Mouse (Mus musculus): ENCODE results near the gene Fbxw11. TPM values are rescaled to one million over a fixed set of nuclear protein-coding genes. Genes with fewer than 3 reads are reported as not detected.

The Fbxw11 gene
- polyA plus RNA-seq, 1 experiment from 2014 or later = 65.1 TPM

DNA sequence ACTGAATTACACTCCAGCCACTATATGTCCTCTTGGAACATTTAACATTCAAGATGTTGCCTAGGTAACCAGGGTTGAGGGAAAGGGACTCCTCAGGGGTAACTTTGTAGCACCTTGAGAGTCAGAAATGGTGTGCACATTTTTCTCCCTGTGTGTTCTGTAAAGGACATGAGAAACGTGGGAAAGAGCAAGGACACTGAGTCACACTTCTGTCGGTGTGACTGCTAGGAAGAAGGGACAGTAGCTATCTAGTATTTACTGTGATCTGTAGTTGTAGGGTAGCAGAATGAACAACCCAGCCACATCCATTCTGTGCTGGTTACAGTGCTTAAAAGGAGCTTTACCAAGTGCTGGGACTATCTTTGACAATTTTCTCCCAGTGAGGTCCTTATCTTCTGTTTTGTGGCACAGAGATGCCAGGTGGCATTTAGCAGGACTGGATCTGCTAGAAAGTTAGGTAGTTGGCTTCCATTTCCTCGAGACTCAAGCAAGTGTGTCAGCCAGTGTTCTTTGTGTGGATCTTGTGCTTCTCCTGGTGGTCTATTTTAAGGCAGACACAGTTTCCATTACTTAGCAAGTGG is 57.5 kb downstream of the Fbxw11 start:
- Histone ChIP-seq H3K27me3 (ENCODE audit: control insufficient read depth, insufficient read depth, low read length) (no peaks in the 10 kb centered on the region), H3K36me3 (ENCODE audit: control insufficient read depth, insufficient read depth, low read length) (no peaks in the 10 kb centered on the region), H3K4me2 (replicated peaks; ENCODE audit: low read depth, low read length) (no peak overlapping the region), H3K9me3 (ENCODE audit: control insufficient read depth, low read depth, low read length) (no peaks in the 10 kb centered on the region), H3K9ac (replicated peaks; ENCODE audit: low read depth, low read length) (no peak overlapping the region), H3K4me3 (ENCODE audit: low read depth, low read length) (no peak overlapping the region), H3K4me1 (ENCODE audit: control insufficient read depth, insufficient read depth, low read length) (peaks cover 6% of the 10 kb centered on the region; the same call in 1 of the 2 replicates), H3K27ac (ENCODE audit: low read length) (no peak overlapping the region)
- no peak for ATAC-seq (ENCODE audit: insufficient number of reproducible peaks, insufficient read depth, low FRiP score, low read depth)
- 79% methylated on average over 3 of the region's 3 CpGs for WGBS

DNA sequence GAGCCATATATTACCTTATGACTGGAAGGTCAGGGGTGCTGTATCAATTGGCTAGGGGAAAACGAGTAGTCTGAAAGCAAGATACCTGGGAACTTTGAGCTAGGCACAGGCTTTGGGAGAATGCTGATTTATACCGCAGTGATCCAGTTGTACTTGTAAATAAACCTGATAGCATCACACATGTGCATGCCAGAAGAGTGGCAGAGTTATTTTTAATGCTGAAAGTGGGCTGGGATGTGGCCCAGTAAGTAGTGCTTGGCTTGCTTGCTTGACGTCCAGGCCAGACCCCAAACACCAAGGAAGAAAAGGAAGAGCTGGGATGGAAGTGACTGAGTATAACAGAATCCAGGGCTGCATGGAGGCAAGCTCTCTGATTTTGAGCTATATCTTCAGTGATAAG is 59.0 kb downstream of the Fbxw11 start:
- H3K9ac ChIP-seq (replicated peaks; ENCODE audit: low read depth, low read length) = no peak overlapping the region
- no peaks in the 10 kb centered on the region for H3K9me3 ChIP-seq (ENCODE audit: control insufficient read depth, low read depth, low read length)
- H3K27ac ChIP-seq (ENCODE audit: low read length) = no peak overlapping the region
- no peaks in the 10 kb centered on the region for H3K36me3 ChIP-seq (ENCODE audit: control insufficient read depth, insufficient read depth, low read length)
- 54% methylated on average over 3 of the region's 3 CpGs for WGBS
- no peak for ATAC-seq (ENCODE audit: insufficient number of reproducible peaks, insufficient read depth, low FRiP score, low read depth)
- H3K27me3 ChIP-seq (ENCODE audit: control insufficient read depth, insufficient read depth, low read length) = no peaks in the 10 kb centered on the region
- no peak overlapping the region for H3K4me2 ChIP-seq (replicated peaks; ENCODE audit: low read depth, low read length)
- no peak overlapping the region for H3K4me3 ChIP-seq (ENCODE audit: low read depth, low read length)
- no peaks in the 10 kb centered on the region for H3K4me1 ChIP-seq (ENCODE audit: control insufficient read depth, insufficient read depth, low read length)

DNA sequence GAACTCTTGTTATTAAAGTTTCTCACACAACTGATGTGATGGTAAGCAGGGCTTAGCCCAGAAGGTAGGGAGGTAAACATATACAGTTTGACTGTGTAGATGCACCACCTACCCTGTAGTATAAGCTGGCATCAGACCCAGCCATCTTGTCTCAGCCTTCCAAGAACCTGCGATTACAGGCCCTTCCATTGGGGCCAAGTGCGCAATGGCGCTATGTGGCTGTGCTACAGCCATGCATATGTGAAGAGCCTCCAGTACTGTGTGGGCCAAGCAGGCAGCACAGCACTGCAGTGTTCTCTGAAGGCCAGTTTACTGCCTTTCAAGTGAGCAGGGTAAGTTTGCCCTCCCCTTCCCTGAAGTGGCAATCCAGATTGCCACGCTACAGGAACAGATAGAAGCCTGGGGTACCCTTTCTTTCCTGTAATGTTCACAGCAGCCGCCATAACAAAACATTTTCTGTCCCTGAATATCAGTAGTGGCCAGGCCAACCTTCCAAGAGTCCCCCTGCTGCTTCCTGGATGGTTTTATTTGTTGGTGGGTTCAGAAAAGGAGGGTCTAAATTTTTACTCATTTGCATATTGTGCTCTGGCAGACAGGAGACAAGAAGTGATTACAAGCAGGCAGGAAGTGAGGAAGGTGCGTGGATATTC is 61.8 kb downstream of the Fbxw11 start:
- Histone ChIP-seq H3K27me3 (ENCODE audit: control insufficient read depth, insufficient read depth, low read length) (no peaks in the 10 kb centered on the region), H3K27ac (ENCODE audit: low read length) (no peak overlapping the region), H3K9ac (replicated peaks; ENCODE audit: low read depth, low read length) (no peak overlapping the region), H3K4me1 (ENCODE audit: control insufficient read depth, insufficient read depth, low read length) (peaks cover 2% of the 10 kb centered on the region; the same call in 1 of the 2 replicates), H3K4me3 (ENCODE audit: low read depth, low read length) (no peak overlapping the region), H3K9me3 (ENCODE audit: control insufficient read depth, low read depth, low read length) (no peaks in the 10 kb centered on the region), H3K36me3 (ENCODE audit: control insufficient read depth, insufficient read depth, low read length) (no peaks in the 10 kb centered on the region), H3K4me2 (replicated peaks; ENCODE audit: low read depth, low read length) (no peak overlapping the region)
- no peak for ATAC-seq (ENCODE audit: insufficient number of reproducible peaks, insufficient read depth, low FRiP score, low read depth)
- 87% methylated on average over 6 of the region's 6 CpGs for WGBS

DNA sequence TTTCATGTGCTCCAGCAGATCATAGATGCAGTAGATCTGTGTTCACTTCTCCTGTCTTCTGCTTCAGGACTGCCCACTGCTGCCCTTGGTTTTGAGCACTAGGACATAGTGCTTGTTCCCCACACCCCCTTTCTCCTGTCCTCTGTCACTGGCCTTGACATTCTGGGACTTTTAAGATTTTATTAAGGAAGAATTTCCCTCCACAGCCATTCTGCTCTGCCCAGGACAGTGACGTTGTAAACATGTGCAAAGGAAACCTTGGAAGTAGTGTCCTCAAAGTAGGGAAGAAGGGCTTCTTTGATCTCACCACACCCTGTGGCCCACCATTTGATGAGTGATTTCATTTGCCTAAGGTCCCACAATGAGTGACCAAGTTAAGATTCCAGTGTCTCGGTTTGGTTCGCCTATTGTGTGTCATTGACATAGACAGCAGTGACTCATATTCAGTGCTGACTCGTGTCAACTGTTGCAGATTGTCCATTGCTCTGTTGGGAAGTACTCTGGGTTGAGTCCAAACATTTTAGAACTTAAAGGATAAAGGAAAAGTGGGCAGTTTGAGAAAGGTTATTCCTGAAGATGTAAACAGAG is 64.0 kb downstream of the Fbxw11 start:
- H3K36me3 ChIP-seq (ENCODE audit: control insufficient read depth, insufficient read depth, low read length) = no peaks in the 10 kb centered on the region
- no peak overlapping the region for H3K9ac ChIP-seq (replicated peaks; ENCODE audit: low read depth, low read length)
- H3K4me3 ChIP-seq (ENCODE audit: low read depth, low read length) = no peak overlapping the region
- H3K9me3 ChIP-seq (ENCODE audit: control insufficient read depth, low read depth, low read length) = no peaks in the 10 kb centered on the region
- no peak overlapping the region for H3K4me2 ChIP-seq (replicated peaks; ENCODE audit: low read depth, low read length)
- H3K27ac ChIP-seq (ENCODE audit: low read length) = no peak overlapping the region
- WGBS = 85% methylated on average over 4 of the region's 4 CpGs
- H3K27me3 ChIP-seq (ENCODE audit: control insufficient read depth, insufficient read depth, low read length) = no peaks in the 10 kb centered on the region
- no peak for ATAC-seq (ENCODE audit: insufficient number of reproducible peaks, insufficient read depth, low FRiP score, low read depth)
- H3K4me1 ChIP-seq (ENCODE audit: control insufficient read depth, insufficient read depth, low read length) = peaks cover 2% of the 10 kb centered on the region; the same call in 1 of the 2 replicates

DNA sequence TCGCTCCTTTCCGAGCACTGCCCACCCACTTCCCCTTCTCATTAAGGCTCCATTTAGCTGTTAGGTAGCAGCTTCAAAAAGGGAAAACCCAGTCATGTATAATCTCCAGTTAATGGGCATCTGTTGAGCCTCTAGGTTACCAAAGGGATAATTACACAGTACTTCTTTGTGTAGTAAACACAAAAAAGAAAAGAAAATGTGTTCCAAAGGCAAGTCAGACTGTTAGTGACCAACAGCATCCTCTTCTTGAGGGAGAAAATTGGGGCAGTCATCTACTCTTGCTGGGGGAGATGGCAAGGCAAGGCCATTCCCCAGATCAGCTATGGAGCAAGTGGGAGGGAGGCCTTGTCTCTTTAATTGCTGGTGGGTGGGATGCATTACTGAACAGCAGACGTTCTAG is 65.0 kb downstream of the Fbxw11 start:
- no peak overlapping the region for H3K9ac ChIP-seq (replicated peaks; ENCODE audit: low read depth, low read length)
- peaks cover 5% of the 10 kb centered on the region for H3K36me3 ChIP-seq (ENCODE audit: control insufficient read depth, insufficient read depth, low read length)
- no peak for ATAC-seq (ENCODE audit: insufficient number of reproducible peaks, insufficient read depth, low FRiP score, low read depth)
- H3K4me1 ChIP-seq (ENCODE audit: control insufficient read depth, insufficient read depth, low read length) = peaks cover 2% of the 10 kb centered on the region; the same call in 1 of the 2 replicates
- no peak overlapping the region for H3K27ac ChIP-seq (ENCODE audit: low read length)
- 67% methylated on average over 3 of the region's 3 CpGs for WGBS
- H3K27me3 ChIP-seq (ENCODE audit: control insufficient read depth, insufficient read depth, low read length) = no peaks in the 10 kb centered on the region
- H3K4me3 ChIP-seq (ENCODE audit: low read depth, low read length) = no peak overlapping the region
- no peaks in the 10 kb centered on the region for H3K9me3 ChIP-seq (ENCODE audit: control insufficient read depth, low read depth, low read length)
- no peak overlapping the region for H3K4me2 ChIP-seq (replicated peaks; ENCODE audit: low read depth, low read length)

DNA sequence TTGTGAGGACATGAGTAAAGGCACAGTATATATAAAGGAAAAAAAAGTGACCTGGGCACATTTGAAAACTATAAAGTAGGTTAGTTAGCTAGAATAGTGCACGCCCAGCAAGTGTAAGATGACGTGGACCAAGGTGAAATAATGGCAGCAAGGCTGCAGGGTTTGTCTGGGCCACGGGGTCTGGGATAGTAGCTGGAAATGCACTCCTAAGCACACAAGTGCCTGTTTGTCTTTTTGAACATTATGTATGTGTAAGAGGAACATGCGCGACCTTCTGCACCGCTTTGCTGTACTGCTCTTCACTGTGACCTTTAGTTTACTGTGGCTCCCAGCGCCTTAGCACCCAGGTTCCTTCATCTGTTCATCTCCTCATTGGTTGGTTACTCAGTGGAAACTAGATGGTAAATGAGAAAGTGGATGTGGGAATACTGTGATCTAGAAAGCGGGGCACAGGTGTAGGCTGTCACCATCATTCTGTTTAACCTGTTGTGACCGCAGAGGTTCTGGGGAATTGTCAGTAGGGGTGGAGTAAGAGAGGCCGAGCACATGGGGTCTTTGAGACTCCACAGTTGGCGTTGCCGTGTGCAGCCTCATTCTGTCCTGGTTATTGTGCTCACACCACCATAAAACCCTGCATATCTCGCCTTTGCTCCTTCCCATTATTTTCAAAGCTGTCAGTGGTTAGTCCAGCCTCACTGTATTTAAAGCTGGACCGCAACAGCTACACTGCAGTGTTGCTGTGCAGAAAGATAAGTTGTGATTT is 66.4 kb downstream of the Fbxw11 start:
- no peak overlapping the region for H3K4me3 ChIP-seq (ENCODE audit: low read depth, low read length)
- H3K9me3 ChIP-seq (ENCODE audit: control insufficient read depth, low read depth, low read length) = no peaks in the 10 kb centered on the region
- WGBS = 73% methylated on average over 14 of the region's 14 CpGs
- no peaks in the 10 kb centered on the region for H3K27me3 ChIP-seq (ENCODE audit: control insufficient read depth, insufficient read depth, low read length)
- H3K27ac ChIP-seq (ENCODE audit: low read length) = no peak overlapping the region; the same call in 1 of the 2 replicates
- H3K9ac ChIP-seq (replicated peaks; ENCODE audit: low read depth, low read length) = no peak overlapping the region
- H3K36me3 ChIP-seq (ENCODE audit: control insufficient read depth, insufficient read depth, low read length) = peaks cover 7% of the 10 kb centered on the region
- no peak for ATAC-seq (ENCODE audit: insufficient number of reproducible peaks, insufficient read depth, low FRiP score, low read depth)
- no peak overlapping the region for H3K4me2 ChIP-seq (replicated peaks; ENCODE audit: low read depth, low read length)
- peaks cover 2% of the 10 kb centered on the region; the same call in 1 of the 2 replicates for H3K4me1 ChIP-seq (ENCODE audit: control insufficient read depth, insufficient read depth, low read length)

DNA sequence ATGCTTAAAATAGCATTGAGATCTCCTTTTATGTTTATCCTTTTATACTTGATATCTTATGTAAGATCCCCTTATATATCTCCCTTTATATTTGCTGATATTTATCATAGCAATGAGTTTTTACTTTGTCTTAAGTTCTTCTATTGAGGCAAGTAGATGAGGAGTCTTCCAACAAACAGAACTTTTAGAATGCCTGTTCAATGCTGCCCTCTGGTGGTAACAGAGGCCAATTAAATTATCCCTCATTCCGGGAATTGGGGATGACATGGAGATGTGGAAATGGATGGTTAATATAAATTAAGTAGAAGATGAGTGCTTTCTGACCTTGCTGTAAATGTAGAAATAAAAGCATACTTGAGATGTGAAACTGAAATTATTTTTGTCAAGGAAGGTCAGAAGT is 67.0 kb downstream of the Fbxw11 start:
- no peaks in the 10 kb centered on the region for H3K9me3 ChIP-seq (ENCODE audit: control insufficient read depth, low read depth, low read length)
- H3K36me3 ChIP-seq (ENCODE audit: control insufficient read depth, insufficient read depth, low read length) = peaks cover 9% of the 10 kb centered on the region
- peaks cover 2% of the 10 kb centered on the region; the same call in 1 of the 2 replicates for H3K4me1 ChIP-seq (ENCODE audit: control insufficient read depth, insufficient read depth, low read length)
- no peaks in the 10 kb centered on the region for H3K27me3 ChIP-seq (ENCODE audit: control insufficient read depth, insufficient read depth, low read length)
- H3K27ac ChIP-seq (ENCODE audit: low read length) = no peak overlapping the region
- ATAC-seq (ENCODE audit: insufficient number of reproducible peaks, insufficient read depth, low FRiP score, low read depth) = no peak
- no peak overlapping the region for H3K9ac ChIP-seq (replicated peaks; ENCODE audit: low read depth, low read length)
- H3K4me2 ChIP-seq (replicated peaks; ENCODE audit: low read depth, low read length) = no peak overlapping the region
- H3K4me3 ChIP-seq (ENCODE audit: low read depth, low read length) = no peak overlapping the region
- WGBS = 17% methylated on average over 1 of the region's 1 CpGs

DNA sequence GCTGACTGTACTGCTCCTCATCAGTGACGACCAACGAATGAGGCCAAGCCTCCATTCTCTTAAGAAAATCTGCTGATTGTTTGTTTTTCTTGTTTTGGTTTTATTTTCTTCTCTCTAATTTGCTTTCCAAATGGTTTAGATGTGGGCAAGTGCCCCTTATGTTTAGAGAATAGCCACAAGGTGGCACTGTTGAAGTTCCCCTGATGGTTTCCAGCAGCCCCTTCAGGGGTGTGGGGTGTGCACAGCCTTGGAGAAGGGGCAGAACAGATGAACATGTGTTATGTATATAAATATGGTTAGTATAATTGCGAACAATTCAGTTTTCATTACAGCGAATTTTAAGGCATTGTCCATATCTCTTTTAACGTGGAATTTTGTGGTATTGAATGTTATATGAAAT is 71.7 kb downstream of the Fbxw11 start:
- no peak overlapping the region for H3K9ac ChIP-seq (replicated peaks; ENCODE audit: low read depth, low read length)
- H3K27me3 ChIP-seq (ENCODE audit: control insufficient read depth, insufficient read depth, low read length) = no peaks in the 10 kb centered on the region
- 67% methylated on average over 5 of the region's 5 CpGs for WGBS
- peak; percentile 49; the same call in 1 of the 2 replicates for ATAC-seq (ENCODE audit: insufficient number of reproducible peaks, insufficient read depth, low FRiP score, low read depth)
- no peaks in the 10 kb centered on the region; the same call in 1 of the 2 replicates for H3K4me1 ChIP-seq (ENCODE audit: control insufficient read depth, insufficient read depth, low read length)
- no peaks in the 10 kb centered on the region for H3K9me3 ChIP-seq (ENCODE audit: control insufficient read depth, low read depth, low read length)
- no peak overlapping the region for H3K4me3 ChIP-seq (ENCODE audit: low read depth, low read length)
- H3K4me2 ChIP-seq (replicated peaks; ENCODE audit: low read depth, low read length) = no peak overlapping the region
- H3K36me3 ChIP-seq (ENCODE audit: control insufficient read depth, insufficient read depth, low read length) = peaks cover 9% of the 10 kb centered on the region
- H3K27ac ChIP-seq (ENCODE audit: low read length) = no peak overlapping the region
